Mouse (Mus musculus): ENCODE data around the gene Zfp988. TPM values are rescaled to one million over a fixed set of nuclear protein-coding genes. Genes with fewer than 3 reads are reported as not detected.
"Not testable (repeated sequence)": the region's sequence is repeated elsewhere in the genome, so short reads cannot be mapped to it uniquely, and the experiment has no call there.

Gene Zfp988
- polyA plus RNA-seq, 1 experiment from 2014 or later: not detected

GRCm38 (mm10) chr4:147346361-147347035, 41.0 kb downstream of the Zfp988 start:
- ATAC-seq (ENCODE audit: insufficient number of reproducible peaks, insufficient read depth, low FRiP score, low TSS enrichment, low read depth); H3K4me2 ChIP-seq; H3K9ac ChIP-seq; H3K27ac ChIP-seq; H3K36me3 ChIP-seq; H3K27me3 ChIP-seq; H3K4me3 ChIP-seq; H3K4me1 ChIP-seq: not testable (repeated sequence)
- 69% methylated on average over 4 of the region's 4 CpGs for WGBS
- H3K9me3 ChIP-seq: peaks cover 60% of the 10 kb centered on the region

GRCm38 (mm10) chr4:147347300-147347699, 41.8 kb downstream of the Zfp988 start:
- H3K4me1 ChIP-seq; H3K9ac ChIP-seq; H3K4me2 ChIP-seq; H3K4me3 ChIP-seq; H3K36me3 ChIP-seq; H3K27me3 ChIP-seq; H3K27ac ChIP-seq; ATAC-seq (ENCODE audit: insufficient number of reproducible peaks, insufficient read depth, low FRiP score, low TSS enrichment, low read depth): not testable (repeated sequence)
- WGBS: 66% methylated on average over 4 of the region's 4 CpGs
- H3K9me3 ChIP-seq: peaks cover 60% of the 10 kb centered on the region

- peaks cover 58% of the 10 kb centered on the region for H3K9me3 ChIP-seq
- not testable (repeated sequence) for H3K4me2 ChIP-seq; H3K4me3 ChIP-seq; ATAC-seq (ENCODE audit: insufficient number of reproducible peaks, insufficient read depth, low FRiP score, low TSS enrichment, low read depth); H3K27me3 ChIP-seq; H3K9ac ChIP-seq; H3K27ac ChIP-seq; H3K4me1 ChIP-seq; H3K36me3 ChIP-seq
- 74% methylated on average over 2 of the region's 3 CpGs for WGBS
Observed at GRCm38 (mm10) chr4:147347880-147348279, 42.4 kb downstream of the Zfp988 start.

GRCm38 (mm10) chr4:147348401-147348800, 42.9 kb downstream of the Zfp988 start:
- H3K27ac ChIP-seq; H3K4me2 ChIP-seq; H3K4me1 ChIP-seq; H3K27me3 ChIP-seq; H3K4me3 ChIP-seq; H3K36me3 ChIP-seq; H3K9ac ChIP-seq; ATAC-seq (ENCODE audit: insufficient number of reproducible peaks, insufficient read depth, low FRiP score, low TSS enrichment, low read depth): not testable (repeated sequence)
- H3K9me3 ChIP-seq: peaks cover 53% of the 10 kb centered on the region
- WGBS: 82% methylated on average over 2 of the region's 2 CpGs

- not testable (repeated sequence) for H3K27ac ChIP-seq; H3K27me3 ChIP-seq; ATAC-seq (ENCODE audit: insufficient number of reproducible peaks, insufficient read depth, low FRiP score, low TSS enrichment, low read depth); H3K36me3 ChIP-seq; H3K4me2 ChIP-seq; H3K4me3 ChIP-seq; H3K9ac ChIP-seq; H3K4me1 ChIP-seq
- 88% methylated on average over 18 of the region's 19 CpGs for WGBS
- peaks cover 48% of the 10 kb centered on the region for H3K9me3 ChIP-seq
Observed at GRCm38 (mm10) chr4:147348906-147349686, 43.6 kb downstream of the Zfp988 start.

GRCm38 (mm10) chr4:147349687-147350415, 44.4 kb downstream of the Zfp988 start:
- 82% methylated on average over 9 of the region's 9 CpGs for WGBS
- ATAC-seq (ENCODE audit: insufficient number of reproducible peaks, insufficient read depth, low FRiP score, low TSS enrichment, low read depth): not testable (repeated sequence)

GRCm38 (mm10) chr4:147350541-147350940, 45.1 kb downstream of the Zfp988 start:
- not testable (repeated sequence) for H3K4me2 ChIP-seq; H3K27ac ChIP-seq; H3K4me3 ChIP-seq; H3K9ac ChIP-seq; H3K4me1 ChIP-seq; ATAC-seq (ENCODE audit: insufficient number of reproducible peaks, insufficient read depth, low FRiP score, low TSS enrichment, low read depth); H3K36me3 ChIP-seq; H3K27me3 ChIP-seq
- peaks cover 48% of the 10 kb centered on the region for H3K9me3 ChIP-seq
- 88% methylated on average over 2 of the region's 2 CpGs for WGBS

More at GRCm38 (mm10) chr4:147349687-147350415, 44.4 kb downstream of the Zfp988 start:
- H3K27me3 ChIP-seq, H3K4me2 ChIP-seq, H3K36me3 ChIP-seq, H3K9ac ChIP-seq, H3K4me1 ChIP-seq, H3K27ac ChIP-seq, H3K4me3 ChIP-seq: not testable (repeated sequence)
- peaks cover 51% of the 10 kb centered on the region for H3K9me3 ChIP-seq

GRCm38 (mm10) chr4:147351376-147351980, 46.0 kb downstream of the Zfp988 start:
- not testable (repeated sequence) for ATAC-seq (ENCODE audit: insufficient number of reproducible peaks, insufficient read depth, low FRiP score, low TSS enrichment, low read depth); H3K4me3 ChIP-seq; H3K27ac ChIP-seq; H3K4me2 ChIP-seq; H3K9ac ChIP-seq; H3K36me3 ChIP-seq; H3K4me1 ChIP-seq; H3K27me3 ChIP-seq
- H3K9me3 ChIP-seq: peaks cover 43% of the 10 kb centered on the region
- 86% methylated on average over 11 of the region's 13 CpGs for WGBS

GRCm38 (mm10) chr4:147353626-147354025, 48.2 kb downstream of the Zfp988 start:
- WGBS: 74% methylated on average over 4 of the region's 4 CpGs
- H3K4me3 ChIP-seq; ATAC-seq (ENCODE audit: insufficient number of reproducible peaks, insufficient read depth, low FRiP score, low TSS enrichment, low read depth); H3K27me3 ChIP-seq; H3K27ac ChIP-seq; H3K36me3 ChIP-seq; H3K4me2 ChIP-seq; H3K9ac ChIP-seq; H3K4me1 ChIP-seq: not testable (repeated sequence)
- H3K9me3 ChIP-seq: peaks cover 30% of the 10 kb centered on the region

GRCm38 (mm10) chr4:147356042-147356441, 50.6 kb downstream of the Zfp988 start:
- H3K9ac ChIP-seq, H3K9me3 ChIP-seq, H3K4me1 ChIP-seq, H3K4me2 ChIP-seq, H3K27me3 ChIP-seq, H3K27ac ChIP-seq, H3K36me3 ChIP-seq, H3K4me3 ChIP-seq: not testable (repeated sequence)
- ATAC-seq (ENCODE audit: insufficient number of reproducible peaks, insufficient read depth, low FRiP score, low TSS enrichment, low read depth): 0 out of 2 replicates have a peak, but pooled peaks have one; percentile 64
- no CpG with 5 or more reads among the region's 3 CpGs for WGBS

- H3K27ac ChIP-seq; ATAC-seq (ENCODE audit: insufficient number of reproducible peaks, insufficient read depth, low FRiP score, low TSS enrichment, low read depth); H3K27me3 ChIP-seq; H3K36me3 ChIP-seq; H3K9ac ChIP-seq; H3K9me3 ChIP-seq; H3K4me1 ChIP-seq; H3K4me3 ChIP-seq; H3K4me2 ChIP-seq: not testable (repeated sequence)
- WGBS: no CpG with 5 or more reads among the region's 2 CpGs
Observed at GRCm38 (mm10) chr4:147357195-147357594, 51.7 kb downstream of the Zfp988 start.
